Mouse (Mus musculus) embryonic fibroblast, embryonic 13.5 days (primary cell): ENCODE data around the gene Nup98.

Source experiments
- CTCF ChIP-seq: IDR thresholded peaks from 2 replicates; pipeline ENCODE4 v1.5.1; 2011; ENCODE audit warnings: mild to moderate bottlenecking, control low read depth, low read length, moderate library complexity, borderline replicate concordance; ENCODE audit not compliant: insufficient read depth
- POLR2A ChIP-seq: IDR thresholded peaks from 2 replicates; pipeline ENCODE4 v1.6.1; 2011; ENCODE audit warnings: low read depth, mild to moderate bottlenecking, control low read depth, low read length, moderate library complexity

DNA sequence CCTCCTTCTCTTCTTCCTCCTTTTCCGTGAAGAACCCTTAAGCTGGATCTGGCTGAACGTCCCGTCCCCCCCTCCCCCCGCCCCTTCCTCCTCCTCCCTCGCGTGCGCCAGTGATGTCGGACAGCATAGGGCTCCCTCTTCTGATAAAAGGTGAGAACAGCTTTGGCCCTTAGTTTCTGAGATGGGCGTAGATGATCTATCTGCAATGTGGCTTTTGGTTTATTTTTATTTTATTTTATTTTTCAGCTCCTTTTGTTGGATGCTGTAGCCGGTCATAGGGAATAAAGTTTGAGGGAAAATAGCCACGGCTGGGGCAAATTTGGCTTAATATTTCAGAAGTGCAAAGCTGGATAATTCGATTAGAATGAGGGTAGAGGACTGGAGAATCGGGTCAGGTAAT, 12.4 kb upstream of the Nup98 start:
- TF ChIP-seq POLR2A (no peak), CTCF (no peak)
